Mouse (Mus musculus): ENCODE measurements around the gene Myof. TPM values are rescaled to one million over a fixed set of nuclear protein-coding genes. Genes with fewer than 3 reads are reported as not detected.
A peak's percentile ranks its signal among the peaks of the same experiment; 100 is the strongest.

Gene Myof
- polyA plus RNA-seq, 1 experiment from 2014 or later = 5.5 TPM

GRCm38 (mm10) chr19:38054149-38054719 is 10.9 kb upstream of the Myof start:
- Histone ChIP-seq H3K27ac (ENCODE audit: low read length) (peak overlapping the region; percentile 43), H3K4me2 (ENCODE audit: low read depth, low read length) (peak overlapping the region; percentile 70), H3K36me3 (ENCODE audit: control insufficient read depth, insufficient read depth) (peaks cover 6% of the 10 kb centered on the region), H3K4me3 (ENCODE audit: low read length) (peak overlapping the region; percentile 87), H3K9ac (ENCODE audit: low read length) (peak overlapping the region; percentile 69), H3K9me3 (replicated peaks; ENCODE audit: control insufficient read depth, low read length) (no peaks in the 10 kb centered on the region), H3K4me1 (ENCODE audit: control insufficient read depth, insufficient read depth, low read length) (peaks cover 18% of the 10 kb centered on the region), H3K27me3 (ENCODE audit: control insufficient read depth, insufficient read depth, low read length) (no peaks in the 10 kb centered on the region)
- WGBS = under 1% methylated on average over 23 of the region's 23 CpGs
- ATAC-seq (replicated peaks; ENCODE audit: extremely low read depth, insufficient read depth, low FRiP score) = peak; percentile 86

GRCm38 (mm10) chr19:38053227-38054041 is 10.1 kb upstream of the Myof start:
- Histone ChIP-seq H3K4me1 (ENCODE audit: control insufficient read depth, insufficient read depth, low read length) (peaks cover 18% of the 10 kb centered on the region), H3K36me3 (ENCODE audit: control insufficient read depth, insufficient read depth) (peaks cover 3% of the 10 kb centered on the region), H3K9ac (ENCODE audit: low read length) (peak overlapping the region; percentile 69), H3K27me3 (ENCODE audit: control insufficient read depth, insufficient read depth, low read length) (no peaks in the 10 kb centered on the region), H3K4me2 (ENCODE audit: low read depth, low read length) (peak overlapping the region; percentile 70), H3K4me3 (ENCODE audit: low read length) (peak overlapping the region; percentile 87), H3K27ac (ENCODE audit: low read length) (peak overlapping the region; percentile 43; the same call in 1 of the 2 replicates), H3K9me3 (replicated peaks; ENCODE audit: control insufficient read depth, low read length) (no peaks in the 10 kb centered on the region)
- WGBS = 23% methylated on average over 8 of the region's 8 CpGs
- ATAC-seq (replicated peaks; ENCODE audit: extremely low read depth, insufficient read depth, low FRiP score) = no peak

GRCm38 (mm10) chr19:38049686-38050085 is 6.3 kb upstream of the Myof start:
- H3K4me2 ChIP-seq (ENCODE audit: low read depth, low read length) = no peak overlapping the region
- H3K4me3 ChIP-seq (ENCODE audit: low read length) = no peak overlapping the region
- no peak overlapping the region for H3K27ac ChIP-seq (ENCODE audit: low read length)
- ATAC-seq (replicated peaks; ENCODE audit: extremely low read depth, insufficient read depth, low FRiP score) = no peak
- no peaks in the 10 kb centered on the region for H3K9me3 ChIP-seq (replicated peaks; ENCODE audit: control insufficient read depth, low read length)
- no peak overlapping the region for H3K9ac ChIP-seq (ENCODE audit: low read length)
- peaks cover 5% of the 10 kb centered on the region; the same call in 1 of the 2 replicates for H3K4me1 ChIP-seq (ENCODE audit: control insufficient read depth, insufficient read depth, low read length)
- H3K27me3 ChIP-seq (ENCODE audit: control insufficient read depth, insufficient read depth, low read length) = no peaks in the 10 kb centered on the region
- no peaks in the 10 kb centered on the region for H3K36me3 ChIP-seq (ENCODE audit: control insufficient read depth, insufficient read depth)
- 66% methylated on average over 1 of the region's 1 CpGs for WGBS

- no peak for ATAC-seq (replicated peaks; ENCODE audit: extremely low read depth, insufficient read depth, low FRiP score)
- no peak overlapping the region for H3K27ac ChIP-seq (ENCODE audit: low read length)
- no peaks in the 10 kb centered on the region for H3K9me3 ChIP-seq (replicated peaks; ENCODE audit: control insufficient read depth, low read length)
- H3K4me2 ChIP-seq (ENCODE audit: low read depth, low read length) = no peak overlapping the region
- H3K36me3 ChIP-seq (ENCODE audit: control insufficient read depth, insufficient read depth) = no peaks in the 10 kb centered on the region
- no peak overlapping the region for H3K9ac ChIP-seq (ENCODE audit: low read length)
- 0 out of 2 replicates have a peak, but pooled peaks cover 2% of the 10 kb centered on the region for H3K27me3 ChIP-seq (ENCODE audit: control insufficient read depth, insufficient read depth, low read length)
- no peak overlapping the region for H3K4me3 ChIP-seq (ENCODE audit: low read length)
- WGBS = 85% methylated on average over 3 of the region's 3 CpGs
- H3K4me1 ChIP-seq (ENCODE audit: control insufficient read depth, insufficient read depth, low read length) = peaks cover 11% of the 10 kb centered on the region; the same call in 1 of the 2 replicates
These were observed 1.8 kb upstream of the Myof start for GRCm38 (mm10) chr19:38045198-38045597.

- peaks cover 11% of the 10 kb centered on the region; the same call in 1 of the 2 replicates for H3K4me1 ChIP-seq (ENCODE audit: control insufficient read depth, insufficient read depth, low read length)
- H3K27ac ChIP-seq (ENCODE audit: low read length) = peak overlapping the region; percentile 62
- ATAC-seq (replicated peaks; ENCODE audit: extremely low read depth, insufficient read depth, low FRiP score) = no peak
- H3K4me3 ChIP-seq (ENCODE audit: low read length) = peak overlapping the region; percentile 62
- 3% methylated on average over 5 of the region's 5 CpGs for WGBS
- no peaks in the 10 kb centered on the region for H3K9me3 ChIP-seq (replicated peaks; ENCODE audit: control insufficient read depth, low read length)
- H3K36me3 ChIP-seq (ENCODE audit: control insufficient read depth, insufficient read depth) = no peaks in the 10 kb centered on the region
- H3K27me3 ChIP-seq (ENCODE audit: control insufficient read depth, insufficient read depth, low read length) = 0 out of 2 replicates have a peak, but pooled peaks cover 2% of the 10 kb centered on the region
- peak overlapping the region; percentile 73 for H3K9ac ChIP-seq (ENCODE audit: low read length)
- H3K4me2 ChIP-seq (ENCODE audit: low read depth, low read length) = peak overlapping the region; percentile 93
These were observed 1.1 kb downstream of the Myof start for GRCm38 (mm10) chr19:38042261-38042722.

- no peak overlapping the region for H3K27ac ChIP-seq (ENCODE audit: low read length)
- WGBS = 60% methylated on average over 2 of the region's 2 CpGs
These were observed 5.1 kb downstream of the Myof start for GRCm38 (mm10) chr19:38038267-38038666.

GRCm38 (mm10) chr19:38035766-38036165 is 7.6 kb downstream of the Myof start:
- ATAC-seq (replicated peaks; ENCODE audit: extremely low read depth, insufficient read depth, low FRiP score) = no peak
- no peak overlapping the region for H3K27ac ChIP-seq (ENCODE audit: low read length)
- no peaks in the 10 kb centered on the region for H3K9me3 ChIP-seq (replicated peaks; ENCODE audit: control insufficient read depth, low read length)
- no peaks in the 10 kb centered on the region for H3K36me3 ChIP-seq (ENCODE audit: control insufficient read depth, insufficient read depth)
- WGBS = 74% methylated on average over 2 of the region's 2 CpGs
- no peak overlapping the region for H3K9ac ChIP-seq (ENCODE audit: low read length)
- H3K4me2 ChIP-seq (ENCODE audit: low read depth, low read length) = no peak overlapping the region
- no peaks in the 10 kb centered on the region for H3K4me1 ChIP-seq (ENCODE audit: control insufficient read depth, insufficient read depth, low read length)
- H3K27me3 ChIP-seq (ENCODE audit: control insufficient read depth, insufficient read depth, low read length) = no peaks in the 10 kb centered on the region
- no peak overlapping the region for H3K4me3 ChIP-seq (ENCODE audit: low read length)

More at GRCm38 (mm10) chr19:38038267-38038666, 5.1 kb downstream of the Myof start:
- Histone ChIP-seq H3K9me3 (replicated peaks; ENCODE audit: control insufficient read depth, low read length) (no peaks in the 10 kb centered on the region), H3K4me2 (ENCODE audit: low read depth, low read length) (no peak overlapping the region), H3K4me3 (ENCODE audit: low read length) (no peak overlapping the region), H3K36me3 (ENCODE audit: control insufficient read depth, insufficient read depth) (no peaks in the 10 kb centered on the region), H3K4me1 (ENCODE audit: control insufficient read depth, insufficient read depth, low read length) (peaks cover 9% of the 10 kb centered on the region; the same call in 1 of the 2 replicates), H3K27me3 (ENCODE audit: control insufficient read depth, insufficient read depth, low read length) (0 out of 2 replicates have a peak, but pooled peaks cover 2% of the 10 kb centered on the region), H3K9ac (ENCODE audit: low read length) (no peak overlapping the region)
- no peak for ATAC-seq (replicated peaks; ENCODE audit: extremely low read depth, insufficient read depth, low FRiP score)

GRCm38 (mm10) chr19:38034696-38035095 is 8.7 kb downstream of the Myof start:
- Histone ChIP-seq H3K4me3 (ENCODE audit: low read length) (no peak overlapping the region), H3K4me2 (ENCODE audit: low read depth, low read length) (no peak overlapping the region), H3K27ac (ENCODE audit: low read length) (no peak overlapping the region), H3K27me3 (ENCODE audit: control insufficient read depth, insufficient read depth, low read length) (no peaks in the 10 kb centered on the region), H3K9ac (ENCODE audit: low read length) (no peak overlapping the region), H3K9me3 (replicated peaks; ENCODE audit: control insufficient read depth, low read length) (no peaks in the 10 kb centered on the region), H3K36me3 (ENCODE audit: control insufficient read depth, insufficient read depth) (no peaks in the 10 kb centered on the region), H3K4me1 (ENCODE audit: control insufficient read depth, insufficient read depth, low read length) (peaks cover 9% of the 10 kb centered on the region)
- WGBS = 72% methylated on average over 2 of the region's 2 CpGs
- ATAC-seq (replicated peaks; ENCODE audit: extremely low read depth, insufficient read depth, low FRiP score) = no peak

- Histone ChIP-seq H3K36me3 (ENCODE audit: control insufficient read depth, insufficient read depth) (no peaks in the 10 kb centered on the region), H3K27me3 (ENCODE audit: control insufficient read depth, insufficient read depth, low read length) (no peaks in the 10 kb centered on the region), H3K27ac (ENCODE audit: low read length) (no peak overlapping the region), H3K4me1 (ENCODE audit: control insufficient read depth, insufficient read depth, low read length) (peaks cover 9% of the 10 kb centered on the region), H3K4me3 (ENCODE audit: low read length) (no peak overlapping the region), H3K4me2 (ENCODE audit: low read depth, low read length) (no peak overlapping the region), H3K9ac (ENCODE audit: low read length) (no peak overlapping the region), H3K9me3 (replicated peaks; ENCODE audit: control insufficient read depth, low read length) (no peaks in the 10 kb centered on the region)
- WGBS = 81% methylated on average over 2 of the region's 2 CpGs
- ATAC-seq (replicated peaks; ENCODE audit: extremely low read depth, insufficient read depth, low FRiP score) = no peak
These were observed 9.7 kb downstream of the Myof start for GRCm38 (mm10) chr19:38033735-38034057.

Measured in heart, embryonic 16.5 days (tissue).